Mouse (Mus musculus) megakaryocyte, embryonic 14.5 days (primary cell): ENCODE measurements around the gene Men1.

Source experiments
- FLI1 ChIP-seq: IDR thresholded peaks from 2 replicates; pipeline ENCODE4 v1.6.1; 2012; ENCODE audit warnings: low read length, inconsistent platforms, mixed read lengths
- GATA1 ChIP-seq: IDR thresholded peaks from 3 replicates; pipeline ENCODE4 v1.6.1; 2012; ENCODE audit warnings: mixed read lengths, low read length, inconsistent platforms, borderline replicate concordance

- TF ChIP-seq GATA1, result no peak
- no peak for TF ChIP-seq FLI1
These were observed 50.2 kb downstream of the Men1 start for GRCm38 (mm10) chr19:6384954-6385353.
